Mouse (Mus musculus): ENCODE data around the gene Etl4. TPM values are rescaled to one million over a fixed set of nuclear protein-coding genes. Genes with fewer than 3 reads are reported as not detected.
"Not testable (repeated sequence)": the region's sequence is repeated elsewhere in the genome, so short reads cannot be mapped to it uniquely, and the experiment has no call there.

Gene Etl4
- polyA plus RNA-seq, 1 experiment from 2014 or later, result 12.3 TPM

DNA sequence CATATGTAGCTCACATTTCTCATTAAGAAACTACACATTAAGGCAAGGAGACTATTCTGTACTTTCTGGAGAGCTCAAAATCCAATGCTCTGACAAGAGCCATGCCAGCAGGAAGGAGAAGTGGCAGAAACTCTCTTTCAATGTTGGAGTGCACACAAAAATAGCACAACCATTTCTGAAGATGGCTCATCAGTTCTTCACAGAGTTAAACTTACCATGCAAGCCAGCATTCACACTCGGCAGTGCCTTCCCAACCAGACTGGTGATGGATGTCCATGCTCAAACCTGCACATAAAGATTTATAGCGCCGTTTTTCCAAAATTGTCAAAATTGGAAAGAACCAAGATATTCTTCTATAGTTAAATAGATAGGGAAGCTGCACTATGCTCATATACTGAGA lies 392.9 kb downstream of the Etl4 start:
- no peaks in the 10 kb centered on the region for H3K36me3 ChIP-seq
- H3K4me3 ChIP-seq, result no peak overlapping the region
- H3K9ac ChIP-seq, result no peak overlapping the region
- H3K4me1 ChIP-seq (replicated peaks), result no peaks in the 10 kb centered on the region
- no peak overlapping the region for H3K27ac ChIP-seq (ENCODE audit: poor library complexity, severe bottlenecking)
- no peaks in the 10 kb centered on the region for H3K27me3 ChIP-seq (replicated peaks)
- WGBS, result 84% methylated on average over 3 of the region's 3 CpGs
- H3K9me3 ChIP-seq (replicated peaks), result no peaks in the 10 kb centered on the region
- no peak overlapping the region for H3K4me2 ChIP-seq
- no peak for ATAC-seq (ENCODE audit: insufficient number of reproducible peaks, low FRiP score)

DNA sequence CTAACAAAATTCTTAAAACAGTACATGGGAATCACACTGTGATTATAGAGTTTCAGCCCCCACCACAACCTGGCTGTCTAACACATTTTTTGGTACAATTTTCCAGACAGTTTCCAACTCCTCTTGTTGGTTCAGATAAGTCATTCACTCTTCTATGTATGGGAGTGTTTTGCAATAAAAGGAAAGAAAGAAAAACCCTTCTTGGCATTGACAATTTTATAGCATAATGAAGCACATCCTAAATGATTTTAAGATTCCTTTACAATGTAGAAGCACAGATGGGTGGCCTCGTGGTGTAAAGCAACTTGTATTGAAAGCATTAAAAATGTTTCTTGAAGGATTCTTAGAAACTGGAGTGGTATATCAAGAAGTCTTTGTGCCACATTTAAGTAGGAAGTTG lies 415.4 kb downstream of the Etl4 start:
- WGBS, result 52% methylated on average over 1 of the region's 1 CpGs
- ATAC-seq (ENCODE audit: insufficient number of reproducible peaks, low FRiP score), result no peak
- no peak overlapping the region for H3K9ac ChIP-seq
- no peaks in the 10 kb centered on the region for H3K4me1 ChIP-seq (replicated peaks)
- H3K4me3 ChIP-seq, result no peak overlapping the region
- H3K27ac ChIP-seq (ENCODE audit: poor library complexity, severe bottlenecking), result no peak overlapping the region
- H3K36me3 ChIP-seq, result no peaks in the 10 kb centered on the region
- no peak overlapping the region for H3K4me2 ChIP-seq
- no peaks in the 10 kb centered on the region for H3K9me3 ChIP-seq (replicated peaks)
- no peaks in the 10 kb centered on the region for H3K27me3 ChIP-seq (replicated peaks)

DNA sequence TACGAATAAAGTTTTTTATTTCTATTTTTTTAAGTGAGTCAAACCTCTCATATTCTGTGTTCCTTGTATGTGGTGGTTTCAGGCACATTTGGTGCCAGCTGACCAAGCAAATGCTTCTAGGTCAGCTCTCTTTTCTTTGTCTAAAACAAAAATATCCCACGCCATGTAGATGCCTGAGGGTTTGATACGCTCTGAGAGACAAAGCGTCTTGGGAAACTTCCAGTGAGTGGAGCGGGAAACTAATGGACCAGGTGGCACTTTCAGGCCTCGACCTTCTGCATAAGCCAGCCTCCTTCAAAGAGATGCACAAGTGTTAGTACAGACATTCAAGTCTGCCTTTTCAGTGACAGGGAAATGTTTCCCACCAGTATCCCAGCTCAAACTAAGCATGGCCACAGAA lies 426.6 kb downstream of the Etl4 start:
- ATAC-seq (ENCODE audit: insufficient number of reproducible peaks, low FRiP score), result no peak
- no peaks in the 10 kb centered on the region for H3K36me3 ChIP-seq
- 0 out of 2 replicates have a peak, but pooled peaks cover 3% of the 10 kb centered on the region for H3K4me1 ChIP-seq (replicated peaks)
- WGBS, result 82% methylated on average over 6 of the region's 6 CpGs
- H3K9me3 ChIP-seq (replicated peaks), result no peaks in the 10 kb centered on the region
- H3K27ac ChIP-seq (ENCODE audit: poor library complexity, severe bottlenecking), result no peak overlapping the region
- no peak overlapping the region for H3K4me2 ChIP-seq
- H3K4me3 ChIP-seq, result no peak overlapping the region
- H3K27me3 ChIP-seq (replicated peaks), result no peaks in the 10 kb centered on the region
- H3K9ac ChIP-seq, result no peak overlapping the region

DNA sequence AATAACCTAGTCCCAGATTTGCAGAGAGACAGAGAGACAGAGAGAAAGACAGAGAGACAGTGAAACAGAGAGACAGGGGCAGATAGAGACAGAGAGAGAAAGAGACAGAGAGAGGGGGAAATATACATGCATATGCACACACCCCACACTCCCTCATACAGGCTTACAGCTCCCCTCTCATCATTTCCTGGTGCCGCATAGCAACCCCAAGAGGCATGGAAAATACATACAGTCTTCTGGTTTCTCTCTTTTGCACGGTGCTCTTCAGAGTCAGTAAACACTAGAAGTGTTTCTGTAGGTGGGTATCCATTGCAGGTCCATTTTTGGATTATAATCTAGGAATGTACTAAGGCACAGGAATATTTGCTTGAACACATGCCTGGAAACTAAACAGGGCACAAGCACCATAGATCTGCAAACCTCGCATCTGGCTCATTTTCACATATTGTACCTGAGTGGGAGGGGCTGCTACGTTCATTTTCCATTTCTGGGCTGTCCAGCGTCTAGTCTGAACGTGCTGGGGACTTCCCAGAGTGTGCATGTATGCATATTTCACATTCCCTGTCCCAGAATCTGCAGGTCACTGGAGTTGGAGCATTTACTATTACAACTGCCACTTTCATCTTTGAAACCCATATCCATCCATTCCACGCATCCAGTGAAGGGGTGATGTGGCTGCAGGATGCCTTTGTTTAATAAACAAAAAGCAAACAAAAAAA lies 429.6 kb downstream of the Etl4 start:
- H3K36me3 ChIP-seq, result no peaks in the 10 kb centered on the region
- H3K9ac ChIP-seq, result no peak overlapping the region
- H3K4me2 ChIP-seq, result peak overlapping the region; percentile 47
- no peak overlapping the region for H3K4me3 ChIP-seq
- WGBS, result 61% methylated on average over 7 of the region's 7 CpGs
- no peak for ATAC-seq (ENCODE audit: insufficient number of reproducible peaks, low FRiP score)
- 0 out of 2 replicates have a peak, but pooled peaks cover 3% of the 10 kb centered on the region for H3K4me1 ChIP-seq (replicated peaks)
- H3K27me3 ChIP-seq (replicated peaks), result no peaks in the 10 kb centered on the region
- no peaks in the 10 kb centered on the region for H3K9me3 ChIP-seq (replicated peaks)
- no peak overlapping the region for H3K27ac ChIP-seq (ENCODE audit: poor library complexity, severe bottlenecking)

DNA sequence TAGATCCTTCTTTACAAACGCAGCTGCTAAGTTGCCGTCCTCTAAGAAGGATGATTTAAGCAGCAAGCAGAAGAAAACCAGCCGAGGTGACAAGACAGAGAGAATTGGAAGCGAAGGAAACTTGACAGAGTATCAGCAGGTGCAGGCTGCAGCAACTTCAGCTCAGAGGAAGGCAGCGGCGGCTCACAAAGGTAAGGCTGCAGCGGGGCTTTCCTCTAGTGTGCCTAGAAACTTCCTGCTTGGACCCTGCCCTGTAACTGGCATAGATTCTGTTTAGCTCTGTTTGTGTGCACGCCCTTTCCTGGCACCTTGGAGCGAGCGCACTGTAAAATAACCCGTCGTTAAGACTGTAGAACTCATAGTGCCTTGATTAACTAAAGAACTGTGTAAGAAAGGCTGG lies 430.3 kb downstream of the Etl4 start:
- Histone ChIP-seq H3K9me3 (replicated peaks) (no peaks in the 10 kb centered on the region), H3K27ac (ENCODE audit: poor library complexity, severe bottlenecking) (no peak overlapping the region), H3K4me3 (no peak overlapping the region), H3K4me1 (replicated peaks) (0 out of 2 replicates have a peak, but pooled peaks cover 3% of the 10 kb centered on the region), H3K9ac (no peak overlapping the region), H3K36me3 (no peaks in the 10 kb centered on the region), H3K27me3 (replicated peaks) (no peaks in the 10 kb centered on the region), H3K4me2 (peak overlapping the region; percentile 47)
- 39% methylated on average over 12 of the region's 12 CpGs for WGBS
- ATAC-seq (ENCODE audit: insufficient number of reproducible peaks, low FRiP score), result no peak

DNA sequence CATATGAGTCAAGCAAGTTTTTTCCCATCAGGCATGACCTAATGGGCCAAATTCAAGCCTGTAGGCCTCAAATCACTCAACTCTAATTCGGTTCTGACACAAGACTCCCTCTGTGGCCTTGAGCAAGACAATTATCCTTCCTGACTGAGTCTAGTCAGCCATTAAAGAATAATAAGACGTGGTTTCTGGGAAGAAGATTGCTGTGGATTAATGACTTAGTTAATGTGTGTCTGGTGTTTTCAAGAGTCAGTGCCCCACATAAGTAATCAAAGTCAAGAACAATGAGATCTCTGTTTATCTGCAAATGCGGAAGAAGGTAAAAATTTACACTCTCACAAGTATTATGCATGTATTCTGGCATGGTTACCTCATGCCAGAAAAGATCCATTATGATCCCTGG lies 437.3 kb downstream of the Etl4 start:
- Histone ChIP-seq H3K36me3 (no peaks in the 10 kb centered on the region), H3K27ac (ENCODE audit: poor library complexity, severe bottlenecking) (no peak overlapping the region), H3K27me3 (replicated peaks) (no peaks in the 10 kb centered on the region), H3K9ac (no peak overlapping the region), H3K4me3 (no peak overlapping the region), H3K4me1 (replicated peaks) (no peaks in the 10 kb centered on the region), H3K4me2 (no peak overlapping the region), H3K9me3 (replicated peaks) (no peaks in the 10 kb centered on the region)
- 71% methylated on average over 3 of the region's 3 CpGs for WGBS
- ATAC-seq (ENCODE audit: insufficient number of reproducible peaks, low FRiP score), result no peak

DNA sequence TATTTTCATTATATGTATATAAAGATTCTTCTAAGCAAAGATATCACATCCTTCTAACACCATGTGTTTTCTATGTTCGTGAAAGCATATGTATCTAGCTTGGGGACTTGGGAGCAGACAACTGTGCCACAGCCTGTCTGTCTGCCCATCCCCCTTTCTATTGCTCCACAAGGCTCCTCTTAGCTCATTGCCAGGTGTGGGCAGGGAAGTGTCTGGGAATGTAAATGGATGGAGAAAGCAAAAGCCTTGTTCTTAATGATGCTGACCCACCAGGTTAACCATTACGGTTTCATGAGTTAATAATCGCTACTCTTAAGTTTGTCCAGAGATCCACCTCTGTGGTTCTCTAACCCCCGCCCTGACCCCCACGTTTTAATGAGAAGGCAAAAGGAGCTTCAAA lies 439.7 kb downstream of the Etl4 start:
- Histone ChIP-seq H3K27ac (ENCODE audit: poor library complexity, severe bottlenecking) (no peak overlapping the region), H3K9ac (no peak overlapping the region), H3K27me3 (replicated peaks) (no peaks in the 10 kb centered on the region), H3K4me3 (no peak overlapping the region), H3K4me1 (replicated peaks) (no peaks in the 10 kb centered on the region), H3K36me3 (no peaks in the 10 kb centered on the region), H3K4me2 (no peak overlapping the region), H3K9me3 (replicated peaks) (no peaks in the 10 kb centered on the region)
- WGBS, result 82% methylated on average over 5 of the region's 5 CpGs
- ATAC-seq (ENCODE audit: insufficient number of reproducible peaks, low FRiP score), result no peak

DNA sequence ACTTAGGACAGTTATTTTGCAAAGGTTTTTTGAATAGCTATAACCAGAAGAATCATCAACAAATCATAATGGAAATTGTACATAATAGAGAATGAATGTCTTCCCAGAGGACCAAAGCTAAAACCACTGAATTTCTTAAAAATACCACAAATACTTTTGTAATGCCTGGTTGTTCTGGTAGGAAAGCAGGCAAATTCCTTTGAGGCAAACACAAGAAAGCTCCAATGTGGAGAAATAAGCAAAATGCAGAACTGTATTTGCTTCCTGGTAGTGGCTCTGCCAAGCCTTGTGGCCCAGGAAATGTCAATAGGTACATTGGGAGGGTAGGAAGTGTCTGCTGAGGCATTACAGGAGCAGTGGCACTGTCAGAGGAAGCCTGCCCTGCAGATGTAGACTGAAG lies 443.2 kb downstream of the Etl4 start:
- no peak for ATAC-seq (ENCODE audit: insufficient number of reproducible peaks, low FRiP score)
- Histone ChIP-seq H3K36me3 (no peaks in the 10 kb centered on the region), H3K4me2 (no peak overlapping the region), H3K27ac (ENCODE audit: poor library complexity, severe bottlenecking) (no peak overlapping the region), H3K9me3 (replicated peaks) (no peaks in the 10 kb centered on the region), H3K27me3 (replicated peaks) (no peaks in the 10 kb centered on the region), H3K9ac (no peak overlapping the region), H3K4me3 (no peak overlapping the region), H3K4me1 (replicated peaks) (no peaks in the 10 kb centered on the region)

DNA sequence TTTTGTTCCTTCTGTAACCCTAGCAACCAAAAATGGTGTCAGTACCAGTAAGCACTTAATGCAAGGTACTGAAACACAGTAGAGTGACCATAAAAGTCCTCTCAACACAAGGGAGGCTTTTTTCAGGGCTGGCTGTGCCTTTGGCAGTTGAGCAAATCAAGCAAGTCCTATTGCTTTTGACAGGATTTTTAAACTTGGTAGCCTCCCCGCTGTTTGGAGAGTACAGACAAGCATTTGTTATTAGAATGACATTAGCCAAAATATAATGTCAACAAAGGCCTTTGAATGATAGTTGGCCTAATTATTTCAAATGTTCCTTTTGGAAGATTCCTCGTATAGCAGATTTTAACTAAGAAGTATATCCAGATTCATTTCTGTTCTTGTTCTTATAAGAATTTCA lies 467.4 kb downstream of the Etl4 start:
- 78% methylated on average over 2 of the region's 2 CpGs for WGBS
- no peak overlapping the region for H3K4me2 ChIP-seq
- ATAC-seq (ENCODE audit: insufficient number of reproducible peaks, low FRiP score), result no peak

DNA sequence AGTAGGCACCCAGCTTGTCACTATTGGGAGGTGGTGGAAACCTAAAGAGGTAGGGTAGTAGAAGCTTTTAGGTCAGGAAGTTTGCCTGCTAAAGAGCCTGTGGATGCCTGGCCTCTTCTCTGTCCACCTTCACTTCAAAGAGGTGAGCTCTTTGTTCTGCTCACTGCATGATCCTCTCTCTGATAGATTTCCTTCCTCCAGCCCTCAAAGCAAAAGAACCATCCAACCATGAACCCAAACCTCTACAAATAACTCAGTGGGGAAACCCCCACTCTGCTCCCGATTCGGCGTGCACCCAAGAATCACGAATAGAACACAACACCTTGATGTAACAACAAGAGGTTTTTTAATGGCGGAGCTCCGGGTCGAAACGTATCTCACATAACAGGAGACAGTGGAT lies 471.3 kb downstream of the Etl4 start:
- not testable (repeated sequence) for H3K4me2 ChIP-seq; H3K4me1 ChIP-seq (replicated peaks); H3K9me3 ChIP-seq (replicated peaks); H3K36me3 ChIP-seq; H3K27ac ChIP-seq (ENCODE audit: poor library complexity, severe bottlenecking); H3K27me3 ChIP-seq (replicated peaks); ATAC-seq (ENCODE audit: insufficient number of reproducible peaks, low FRiP score); H3K4me3 ChIP-seq; H3K9ac ChIP-seq
- WGBS, result 90% methylated on average over 4 of the region's 8 CpGs

More for the DNA sequence above, 467.4 kb downstream of the Etl4 start:
- Histone ChIP-seq H3K4me1 (replicated peaks) (no peaks in the 10 kb centered on the region), H3K27me3 (replicated peaks) (no peaks in the 10 kb centered on the region), H3K4me3 (no peak overlapping the region), H3K9ac (no peak overlapping the region), H3K9me3 (replicated peaks) (no peaks in the 10 kb centered on the region), H3K27ac (ENCODE audit: poor library complexity, severe bottlenecking) (no peak overlapping the region), H3K36me3 (no peaks in the 10 kb centered on the region)

DNA sequence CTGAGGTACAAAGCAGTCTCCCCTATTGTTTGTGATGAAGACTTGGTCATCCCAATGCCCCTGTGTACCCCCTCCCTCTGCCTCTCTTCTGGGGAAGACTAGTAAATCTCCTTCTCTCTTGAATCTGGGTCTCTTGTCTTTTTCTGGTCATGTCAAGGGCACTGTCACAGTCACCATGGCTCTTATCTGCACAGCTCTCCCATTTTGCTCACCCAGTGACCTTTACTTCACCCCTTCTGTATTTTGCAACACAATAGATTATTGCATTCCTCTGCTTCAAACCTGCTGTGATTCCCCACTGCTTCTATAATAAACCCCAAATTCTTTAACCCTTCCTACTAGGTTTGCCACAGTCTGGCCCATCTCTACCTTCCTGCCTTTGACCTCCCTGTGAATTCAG lies 484.5 kb downstream of the Etl4 start:
- H3K27me3 ChIP-seq (replicated peaks), result no peaks in the 10 kb centered on the region
- ATAC-seq (ENCODE audit: insufficient number of reproducible peaks, low FRiP score), result no peak
- H3K9me3 ChIP-seq (replicated peaks), result no peaks in the 10 kb centered on the region
- H3K36me3 ChIP-seq, result no peaks in the 10 kb centered on the region
- peak overlapping the region; percentile 63 for H3K27ac ChIP-seq (ENCODE audit: poor library complexity, severe bottlenecking)
- H3K4me1 ChIP-seq (replicated peaks), result peaks cover 32% of the 10 kb centered on the region
- no peak overlapping the region for H3K4me3 ChIP-seq
- H3K9ac ChIP-seq, result no peak overlapping the region
- H3K4me2 ChIP-seq, result no peak overlapping the region; the same call in 1 of the 2 replicates

DNA sequence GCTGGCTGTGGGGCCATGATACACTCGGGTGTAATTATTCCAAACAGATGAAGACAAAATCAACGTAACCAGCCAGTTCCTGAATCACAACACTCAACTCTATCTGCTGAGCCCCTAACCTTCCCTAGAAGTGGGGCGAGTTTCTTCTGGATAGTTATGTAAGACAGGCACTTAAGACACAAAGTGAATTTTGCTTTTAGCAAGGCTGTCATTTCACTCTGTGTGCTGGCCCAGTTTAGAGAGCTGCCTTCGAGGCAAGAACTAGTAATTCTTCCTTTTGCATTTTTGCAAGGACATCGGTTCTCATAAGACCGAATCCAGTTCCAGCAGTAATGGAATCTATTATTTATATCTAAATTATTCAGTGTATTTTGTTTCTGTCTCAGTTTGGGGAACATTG lies 487.4 kb downstream of the Etl4 start:
- ATAC-seq (ENCODE audit: insufficient number of reproducible peaks, low FRiP score), result no peak
- Histone ChIP-seq H3K9ac (no peak overlapping the region), H3K4me3 (no peak overlapping the region), H3K4me1 (replicated peaks) (peaks cover 32% of the 10 kb centered on the region), H3K27me3 (replicated peaks) (no peaks in the 10 kb centered on the region), H3K4me2 (no peak overlapping the region), H3K36me3 (no peaks in the 10 kb centered on the region), H3K9me3 (replicated peaks) (no peaks in the 10 kb centered on the region), H3K27ac (ENCODE audit: poor library complexity, severe bottlenecking) (no peak overlapping the region)
- WGBS, result 81% methylated on average over 6 of the region's 6 CpGs

Measured in heart, embryonic 12.5 days (tissue).